Mouse (Mus musculus) liver, embryonic 16.5 days (tissue): ENCODE data around the gene Evx2. TPM values are rescaled to one million over a fixed set of nuclear protein-coding genes. Genes with fewer than 3 reads are reported as not detected.

Experiments used
- ATAC-seq: fragments of 200-750 bp; cut with Nextera tagmentation; 2 replicates; pipeline ENCODE4 v1.8.0; 2017; ENCODE audit warnings: low read depth, mild to moderate bottlenecking, moderate number of reproducible peaks, moderate library complexity
- H3K27ac ChIP-seq: fragments of 300-500 bp; sonication (generic); 2 replicates; pipeline ENCODE4 v1.5.1; 2014; ENCODE audit warnings: mild to moderate bottlenecking, low read length
- H3K27me3 ChIP-seq: fragments of 300-500 bp; sonication (generic); 2 replicates; pipeline ENCODE4 v1.6.1; 2014; ENCODE audit warnings: low read depth, low read length, mixed read lengths; ENCODE audit not compliant: control insufficient read depth, insufficient read depth
- H3K36me3 ChIP-seq: fragments of 300-500 bp; sonication (generic); 2 replicates; pipeline ENCODE4 v1.6.1; 2014; ENCODE audit warnings: mild to moderate bottlenecking; ENCODE audit not compliant: control insufficient read depth, insufficient read depth
- H3K4me1 ChIP-seq: fragments of 300-500 bp; sonication (generic); 2 replicates; pipeline ENCODE4 v1.6.1; 2014; ENCODE audit warnings: low read depth, low read length, mixed read lengths; ENCODE audit not compliant: control insufficient read depth
- H3K4me2 ChIP-seq: fragments of 300-500 bp; sonication (generic); 2 replicates; pipeline ENCODE4 v1.6.1; 2014; ENCODE audit warnings: low read depth, low read length, mixed read lengths
- H3K4me3 ChIP-seq: fragments of 300-500 bp; sonication (generic); 2 replicates; pipeline ENCODE4 v1.5.1; 2014; ENCODE audit warnings: low read depth, mild to moderate bottlenecking, low read length
- H3K9ac ChIP-seq: fragments of 300-500 bp; sonication (generic); 2 replicates; pipeline ENCODE4 v1.6.1; 2014; ENCODE audit warnings: low read depth, low read length
- H3K9me3 ChIP-seq: fragments of 300-500 bp; sonication (generic); replicated peaks from 2 replicates; pipeline ENCODE4 v1.6.1; 2016; ENCODE audit warnings: low read length; ENCODE audit not compliant: control insufficient read depth
- WGBS: fragments of 180-500 bp; shearing (Covaris S2); extraction: QIAGEN DNeasy Blood & Tissue Kit; methylation state at CpG from one replicate; pipeline ENCODE4 v1.1.7; 2014; ENCODE audit not compliant: insufficient replicate concordance; 5-methylcytosine and 5-hydroxymethylcytosine counted together
- microRNA-seq: library from miRNA; unstranded; fragments of <30 nt; microRNA quantifications from one replicate; pipeline ENCODE4, GENCODE M21; 2016
- polyA plus RNA-seq: library from polyadenylated mRNA; unstranded; fragments of >200 nt; fragmentation: Nextera tagmentation; extraction: Ambion mirVana; gene quantifications from 2 replicates; pipeline ENCODE4 v1.2.1, GENCODE M21; 2015

Evx2 gene
- polyA plus RNA-seq, 1 experiment from 2014 or later = not detected

- no peak overlapping the region for H3K27ac ChIP-seq
- H3K27me3 ChIP-seq = no peaks in the 10 kb centered on the region
- no peaks in the 10 kb centered on the region for H3K4me1 ChIP-seq
- H3K36me3 ChIP-seq = no peaks in the 10 kb centered on the region
- H3K9me3 ChIP-seq = no peaks in the 10 kb centered on the region
- WGBS = 54% methylated on average over 4 of the region's 4 CpGs
- no peak overlapping the region for H3K9ac ChIP-seq
- H3K4me2 ChIP-seq = no peak overlapping the region
- no peak for ATAC-seq
- no peak overlapping the region for H3K4me3 ChIP-seq
Measured at GRCm38 (mm10) chr2:74611406-74611805, 48.0 kb downstream of the Evx2 start.

GRCm38 (mm10) chr2:74609350-74609749, 50.0 kb downstream of the Evx2 start:
- no peaks in the 10 kb centered on the region for H3K27me3 ChIP-seq
- H3K4me2 ChIP-seq = no peak overlapping the region
- no peak overlapping the region for H3K27ac ChIP-seq
- no peak for ATAC-seq
- H3K9ac ChIP-seq = no peak overlapping the region
- no peaks in the 10 kb centered on the region for H3K36me3 ChIP-seq
- no peaks in the 10 kb centered on the region for H3K9me3 ChIP-seq
- H3K4me1 ChIP-seq = no peaks in the 10 kb centered on the region
- H3K4me3 ChIP-seq = no peak overlapping the region

GRCm38 (mm10) chr2:74606087-74606760, 53.1 kb downstream of the Evx2 start:
- no peak overlapping the region for H3K4me3 ChIP-seq

GRCm38 (mm10) chr2:74604011-74604410, 55.3 kb downstream of the Evx2 start:
- Histone ChIP-seq H3K4me3 (no peak overlapping the region), H3K4me1 (no peaks in the 10 kb centered on the region), H3K4me2 (no peak overlapping the region), H3K9me3 (no peaks in the 10 kb centered on the region), H3K27me3 (no peaks in the 10 kb centered on the region), H3K27ac (no peak overlapping the region), H3K36me3 (no peaks in the 10 kb centered on the region), H3K9ac (no peak overlapping the region)
- WGBS = 42% methylated on average over 3 of the region's 3 CpGs
- ATAC-seq = no peak

More at GRCm38 (mm10) chr2:74606087-74606760, 53.1 kb downstream of the Evx2 start:
- H3K9me3 ChIP-seq = no peaks in the 10 kb centered on the region
- no peaks in the 10 kb centered on the region for H3K36me3 ChIP-seq
- H3K9ac ChIP-seq = no peak overlapping the region
- no peak overlapping the region for H3K27ac ChIP-seq
- no peaks in the 10 kb centered on the region for H3K4me1 ChIP-seq
- 9% methylated on average over 5 of the region's 5 CpGs for WGBS
- H3K27me3 ChIP-seq = no peaks in the 10 kb centered on the region
- H3K4me2 ChIP-seq = no peak overlapping the region
- no peak; the same call in 1 of the 2 replicates for ATAC-seq

Small RNA genes lying within 50 kb of the gene (microRNA-seq; reads per million reads assigned to microRNA genes)
- not detected for gene Gm44463

Other genes with a start within 250 kb of the Evx2 start
- gene Lnpk, start 80.1 kb downstream of the Evx2 start, polyA plus RNA-seq = 14.7 and 18.3 TPM in 2 replicates
- not detected in 2 replicates for gene Hoxd13, start 8.8 kb upstream of the Evx2 start, polyA plus RNA-seq
- gene Hoxd12, start 15.5 kb upstream of the Evx2 start, polyA plus RNA-seq = not detected in 2 replicates
- gene Hoxd11, start 20.0 kb upstream of the Evx2 start, polyA plus RNA-seq = not detected in 2 replicates
- not detected in 2 replicates for gene Hoxd10, start 32.4 kb upstream of the Evx2 start, polyA plus RNA-seq
- not detected in 2 replicates for gene Hoxd9, start 38.2 kb upstream of the Evx2 start, polyA plus RNA-seq
- 0.04 and 0.05 TPM in 2 replicates for gene Hoxd8, start 45.1 kb upstream of the Evx2 start, polyA plus RNA-seq
- gene Hoxd3, start 52.4 kb upstream of the Evx2 start, polyA plus RNA-seq = 0.09 TPM in 1 of 2 replicates, not detected in the other
- gene Hoxd4, start 52.4 kb upstream of the Evx2 start, polyA plus RNA-seq = not detected in 2 replicates
- not detected in 2 replicates for gene Gm28230, start 67.2 kb upstream of the Evx2 start, polyA plus RNA-seq
- gene Hoxd1, start 103.4 kb upstream of the Evx2 start, polyA plus RNA-seq = not detected in 2 replicates
- 48.3 and 52.5 TPM in 2 replicates for gene Mtx2, start 166.2 kb upstream of the Evx2 start, polyA plus RNA-seq